ENCODE assay signal across 22 mouse cellular contexts in the genomic region with DNA sequence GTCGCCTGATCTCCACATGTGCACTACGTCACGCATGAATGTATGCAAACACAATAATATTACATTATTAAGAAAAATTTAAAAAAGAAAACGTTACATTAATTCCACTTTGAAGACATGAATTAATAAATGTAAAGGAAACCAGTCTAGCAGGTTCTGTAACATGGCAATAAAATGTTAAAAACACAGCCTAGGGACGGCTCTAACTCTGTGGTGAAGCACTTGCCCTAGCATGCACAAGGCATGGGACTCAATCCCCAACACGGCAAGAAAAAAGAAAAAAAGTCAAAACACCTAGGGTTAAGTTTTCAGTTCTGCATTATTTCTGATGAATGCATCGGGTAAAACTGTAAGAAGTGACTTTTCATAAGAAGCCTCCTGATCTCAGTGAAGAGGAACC.
DNase-seq lines count a peak whose midpoint lies in the region; ATAC-seq and TF ChIP-seq lines count a peak whose summit lies in the region.
"Had no signal": no experiment of that assay in that cellular context is flagged by ENCODE, and none has a peak within 500 bp of the region (broad histone marks: within the 10 kb centered on the region; RNA-seq: fewer than 3 reads in every experiment).

No protein-coding gene starts in this region.

- no peak for TF ChIP-seq POLR2A in kidney, adult 2 months (IDR thresholded peaks at IDR 0.05; ENCODE audit: low read depth, low read length)

- H3K9me3 ChIP-seq in kidney, embryonic 16.5 days (ENCODE audit: low read length), result no peaks in the 10 kb centered on the region
- H3K9me3 ChIP-seq in stomach, embryonic 14.5 days (ENCODE audit: control insufficient read depth, low read depth, low read length), result no peaks in the 10 kb centered on the region
- no peaks in the 10 kb centered on the region for H3K9me3 ChIP-seq in hindbrain, embryonic 11.5 days (ENCODE audit: control insufficient read depth, low read length)
- no peaks in the 10 kb centered on the region for H3K9me3 ChIP-seq in intestine, embryonic 15.5 days
- H3K9me3 ChIP-seq: forebrain, embryonic 10.5 days; heart, embryonic 10.5 days; hindbrain, embryonic 13.5 days had no signal

- H3K27me3 ChIP-seq in kidney, embryonic 16.5 days (ENCODE audit: insufficient read depth, low read length), result no peaks in the 10 kb centered on the region
- no peaks in the 10 kb centered on the region for H3K27me3 ChIP-seq in kidney, adult 2 months (replicated peaks; ENCODE audit: control insufficient read depth, insufficient read depth, low read length)
- H3K27me3 ChIP-seq in stomach, embryonic 14.5 days (ENCODE audit: control insufficient read depth, insufficient read depth, low read length), result no peaks in the 10 kb centered on the region
- H3K27me3 ChIP-seq in hindbrain, embryonic 11.5 days (ENCODE audit: control insufficient read depth, insufficient read depth, low read length), result no peaks in the 10 kb centered on the region
- H3K27me3 ChIP-seq in intestine, embryonic 15.5 days (replicated peaks), result no peaks in the 10 kb centered on the region
- H3K27me3 ChIP-seq: hindbrain, embryonic 13.5 days; Patski had no signal

- no peaks in the 10 kb centered on the region for H3K36me3 ChIP-seq in kidney, embryonic 16.5 days (ENCODE audit: insufficient read depth, low read length)
- H3K36me3 ChIP-seq in kidney, adult 2 months (ENCODE audit: control insufficient read depth, insufficient read depth, low read length), result no peaks in the 10 kb centered on the region
- H3K36me3 ChIP-seq in stomach, embryonic 14.5 days (ENCODE audit: control insufficient read depth, insufficient read depth, low read length), result no peaks in the 10 kb centered on the region
- H3K36me3 ChIP-seq in hindbrain, embryonic 11.5 days (ENCODE audit: control insufficient read depth, insufficient read depth, low read length), result no peaks in the 10 kb centered on the region
- no peaks in the 10 kb centered on the region for H3K36me3 ChIP-seq in intestine, embryonic 15.5 days
- H3K36me3 ChIP-seq: forebrain, embryonic 10.5 days; heart, embryonic 10.5 days; hindbrain, embryonic 13.5 days had no signal

- 73% methylated on average over 7 of the region's 7 CpGs for WGBS in kidney, embryonic 16.5 days
- 76% methylated on average over 7 of the region's 7 CpGs for WGBS in kidney, adult 2 months
- 75% methylated on average over 7 of the region's 7 CpGs for WGBS in stomach, embryonic 14.5 days
- WGBS in hindbrain, embryonic 11.5 days, result 88% methylated on average over 7 of the region's 7 CpGs
- 75% methylated on average over 7 of the region's 7 CpGs for WGBS in intestine, embryonic 15.5 days

- TF ChIP-seq CTCF in kidney, adult 2 months (conservative IDR thresholded peaks at IDR 0.05; ENCODE audit: insufficient read depth, insufficient read length, low read depth, low read length), result no peak

- peaks cover 6% of the 10 kb centered on the region; the same call in 1 of the 2 replicates for H3K4me1 ChIP-seq in kidney, embryonic 16.5 days (ENCODE audit: insufficient read depth, low read length)
- H3K4me1 ChIP-seq in kidney, adult 2 months (ENCODE audit: control insufficient read depth, insufficient read depth, low read length), result no peaks in the 10 kb centered on the region
- 0 out of 2 replicates have a peak, but pooled peaks cover 7% of the 10 kb centered on the region for H3K4me1 ChIP-seq in stomach, embryonic 14.5 days (ENCODE audit: control insufficient read depth, insufficient read depth, low read length)
- no peaks in the 10 kb centered on the region for H3K4me1 ChIP-seq in hindbrain, embryonic 11.5 days (replicated peaks; ENCODE audit: control insufficient read depth, insufficient read depth, low read length)
- no peaks in the 10 kb centered on the region for H3K4me1 ChIP-seq in intestine, embryonic 15.5 days (replicated peaks)
- H3K4me1 ChIP-seq: forebrain, embryonic 10.5 days had no signal

- peak overlapping the region; percentile 2; the same call in 1 of the 2 replicates for H3K27ac ChIP-seq in kidney, embryonic 16.5 days (ENCODE audit: low read length)
- no peak overlapping the region for H3K27ac ChIP-seq in kidney, adult 2 months (ENCODE audit: insufficient read depth, low read depth, low read length)
- H3K27ac ChIP-seq in stomach, embryonic 14.5 days (ENCODE audit: low read length), result peak overlapping the region; percentile 40; the same call in 1 of the 2 replicates
- H3K27ac ChIP-seq in hindbrain, embryonic 11.5 days (ENCODE audit: low read depth, low read length), result no peak overlapping the region
- no peak overlapping the region for H3K27ac ChIP-seq in intestine, embryonic 15.5 days
- H3K27ac ChIP-seq: forebrain, embryonic 10.5 days; heart, embryonic 10.5 days; hindbrain, embryonic 13.5 days; hindbrain, postnatal 0 days had no signal

- ATAC-seq in kidney, embryonic 16.5 days (ENCODE audit: low FRiP score, low TSS enrichment), result no peak
- ATAC-seq in stomach, embryonic 14.5 days (ENCODE audit: insufficient number of reproducible peaks, insufficient read depth, low FRiP score, low read depth), result no peak
- ATAC-seq in hindbrain, embryonic 11.5 days (ENCODE audit: low FRiP score), result no peak
- no peak for ATAC-seq in intestine, embryonic 15.5 days
- ATAC-seq: activated CD4-positive, CD25-positive, alpha-beta regulatory T cell, adult 4 months; forebrain, embryonic 14.5 days; hindbrain, postnatal 0 days; Patski had no signal

- no peak overlapping the region for H3K9ac ChIP-seq in kidney, embryonic 16.5 days (replicated peaks; ENCODE audit: low read length)
- no peak overlapping the region for H3K9ac ChIP-seq in stomach, embryonic 14.5 days (replicated peaks; ENCODE audit: low read depth, low read length)
- no peak overlapping the region for H3K9ac ChIP-seq in hindbrain, embryonic 11.5 days (ENCODE audit: low read depth, low read length)
- no peak overlapping the region for H3K9ac ChIP-seq in intestine, embryonic 15.5 days
- H3K9ac ChIP-seq: hindbrain, embryonic 13.5 days had no signal

- no peak overlapping the region for H3K4me3 ChIP-seq in kidney, embryonic 16.5 days (ENCODE audit: low read length)
- H3K4me3 ChIP-seq in kidney, adult 2 months (ENCODE audit: insufficient read depth, low read depth, low read length), result no peak overlapping the region
- no peak overlapping the region for H3K4me3 ChIP-seq in stomach, embryonic 14.5 days (ENCODE audit: low read depth, low read length)
- H3K4me3 ChIP-seq in hindbrain, embryonic 11.5 days (ENCODE audit: low read depth, low read length), result no peak overlapping the region
- H3K4me3 ChIP-seq in intestine, embryonic 15.5 days (replicated peaks), result no peak overlapping the region
- H3K4me3 ChIP-seq: forebrain, embryonic 10.5 days; heart, embryonic 10.5 days; hindbrain, embryonic 13.5 days had no signal

- no peak for DNase-seq in kidney, adult 2 months
- DNase-seq in fat pad, adult 2 months (ENCODE audit: extremely low read depth, low read depth, low spot score), result peak; percentile 49
- no peak for DNase-seq in hindbrain, embryonic 11.5 days (ENCODE audit: low spot score)
- DNase-seq in urinary bladder, postnatal 14 days (ENCODE audit: low spot score), result no peak
- DNase-seq: adrenal gland, postnatal 14 days; cerebellum, adult 11-12 months; cerebellum, adult 9-10 months; cerebellum, postnatal 36 days; gastrocnemius, postnatal 36 days; heart, adult 18-20 months; heart, postnatal 10 days; heart, postnatal 4 days had no signal

- H3K4me2 ChIP-seq in kidney, embryonic 16.5 days (replicated peaks; ENCODE audit: low read depth, low read length), result no peak overlapping the region
- H3K4me2 ChIP-seq in stomach, embryonic 14.5 days (replicated peaks; ENCODE audit: low read depth, low read length), result no peak overlapping the region
- H3K4me2 ChIP-seq in hindbrain, embryonic 11.5 days (replicated peaks; ENCODE audit: low read depth, low read length), result no peak overlapping the region
- H3K4me2 ChIP-seq in intestine, embryonic 15.5 days (replicated peaks), result no peak overlapping the region
- H3K4me2 ChIP-seq: hindbrain, embryonic 13.5 days had no signal

Comparison
In these comparisons a context has a peak if more than half of its experiments do, and no peak if none do; other contexts are left out.
1. H3K27ac ChIP-seq: peak in kidney, embryonic 16.5 days (single experiment) and stomach, embryonic 14.5 days (single experiment); none in kidney, adult 2 months (single experiment), hindbrain, embryonic 11.5 days (single experiment) and intestine, embryonic 15.5 days (single experiment).